Mouse (Mus musculus): ENCODE measurements around the gene Slc22a17.

GRCm38 (mm10) chr14:54945975-54946704, 33.2 kb upstream of the Slc22a17 start:
- TF ChIP-seq CTCF (IDR thresholded peaks at IDR 0.05; ENCODE audit: control insufficient read depth, insufficient read depth, low read length) (no peak), POLR2A (IDR thresholded peaks at IDR 0.05; ENCODE audit: borderline replicate concordance, control insufficient read depth, low read depth, low read length) (no peak)

All from bone marrow, adult 2 months (tissue).